In the genomic region with DNA sequence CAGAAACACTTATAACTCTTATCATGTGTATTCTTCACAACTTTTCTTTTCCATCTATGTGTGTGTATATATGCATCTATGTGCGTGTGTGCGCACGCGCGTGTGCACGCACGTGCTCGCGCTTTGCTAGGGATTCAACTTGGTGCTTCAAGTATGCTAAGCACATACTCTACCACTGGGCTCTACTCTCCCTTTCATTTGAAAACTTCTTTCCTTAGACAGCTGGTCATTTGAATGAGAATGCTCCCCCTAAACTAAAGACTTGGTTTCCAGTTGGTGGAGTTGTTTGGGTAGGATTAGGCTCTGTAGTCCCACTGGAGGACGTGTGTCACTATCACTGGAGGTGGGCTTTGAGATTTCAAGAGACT, we compare ENCODE assay signal across 24 mouse cellular contexts. TPM values are rescaled to one million over a fixed set of nuclear protein-coding genes. Genes with fewer than 3 reads are reported as not detected.
DNase-seq lines count a peak whose midpoint lies in the region; ATAC-seq and TF ChIP-seq lines count a peak whose summit lies in the region.
"Had no signal": no experiment of that assay in that cellular context is flagged by ENCODE, and none has a peak within 500 bp of the region (broad histone marks: within the 10 kb centered on the region; RNA-seq: fewer than 3 reads in every experiment).

No protein-coding gene starts in this region.

- DNase-seq in hindbrain, embryonic 11.5 days (ENCODE audit: low spot score): peak; percentile 12
- DNase-seq in midbrain, embryonic 14.5 days: peak; percentile 26
- DNase-seq in ES-CJ7 (ENCODE audit: low read depth, low spot score): peak; percentile 19
- DNase-seq in ovary, adult 18-20 months (ENCODE audit: low spot score): no peak
- DNase-seq in B cell, adult 2 months: no peak
- DNase-seq: adrenal gland, postnatal 10 days; cerebellum, adult 9-10 months; heart, postnatal 4 days; kidney, postnatal 36 days; layer of hippocampus, postnatal 36 days; lung, postnatal 4 days; right cerebral cortex, postnatal 14 days; spleen, adult 18-20 months had no signal

- H3K4me1 ChIP-seq in hindbrain, embryonic 11.5 days (replicated peaks; ENCODE audit: control insufficient read depth, insufficient read depth, low read length): peaks cover 3% of the 10 kb centered on the region; the same call in 1 of the 2 replicates
- peaks cover 6% of the 10 kb centered on the region for H3K4me1 ChIP-seq in hindbrain, embryonic 12.5 days
- H3K4me1 ChIP-seq in midbrain, embryonic 14.5 days (ENCODE audit: control insufficient read depth, insufficient read depth, low read length): 0 out of 2 replicates have a peak, but pooled peaks cover 3% of the 10 kb centered on the region
- H3K4me1 ChIP-seq in midbrain, embryonic 13.5 days (replicated peaks): peaks cover 8% of the 10 kb centered on the region
- H3K4me1 ChIP-seq in bone marrow, adult 2 months (ENCODE audit: control insufficient read depth, insufficient read depth, low read length): peaks cover 4% of the 10 kb centered on the region

- no peaks in the 10 kb centered on the region for H3K36me3 ChIP-seq in hindbrain, embryonic 11.5 days (ENCODE audit: control insufficient read depth, insufficient read depth, low read length)
- no peaks in the 10 kb centered on the region for H3K36me3 ChIP-seq in hindbrain, embryonic 12.5 days
- no peaks in the 10 kb centered on the region for H3K36me3 ChIP-seq in midbrain, embryonic 14.5 days (ENCODE audit: control insufficient read depth, insufficient read depth, low read length)
- H3K36me3 ChIP-seq in midbrain, embryonic 13.5 days: no peaks in the 10 kb centered on the region
- H3K36me3 ChIP-seq: embryonic facial prominence, embryonic 10.5 days; G1E; heart, embryonic 15.5 days; intestine, embryonic 15.5 days; kidney, embryonic 15.5 days; limb, embryonic 12.5 days had no signal

- 89% methylated on average over 10 of the region's 10 CpGs for WGBS in hindbrain, embryonic 11.5 days
- WGBS in hindbrain, embryonic 12.5 days: 83% methylated on average over 10 of the region's 10 CpGs
- 65% methylated on average over 10 of the region's 10 CpGs for whole genome bisulfite sequencing in midbrain, embryonic 14.5 days
- 63% methylated on average over 10 of the region's 10 CpGs for WGBS in midbrain, embryonic 13.5 days
- 90% methylated on average over 10 of the region's 10 CpGs for whole genome bisulfite sequencing in bone marrow, adult 2 months

- H3K4me3 ChIP-seq in hindbrain, embryonic 11.5 days (ENCODE audit: low read depth, low read length): no peak overlapping the region
- H3K4me3 ChIP-seq in hindbrain, embryonic 12.5 days: no peak overlapping the region
- H3K4me3 ChIP-seq in midbrain, embryonic 14.5 days (replicated peaks; ENCODE audit: low read depth, low read length): no peak overlapping the region
- no peak overlapping the region for H3K4me3 ChIP-seq in midbrain, embryonic 13.5 days (replicated peaks)
- H3K4me3 ChIP-seq in bone marrow, adult 2 months (replicated peaks; ENCODE audit: control insufficient read depth, low read depth, low read length): no peak overlapping the region
- H3K4me3 ChIP-seq: embryonic facial prominence, embryonic 10.5 days; heart, embryonic 15.5 days; intestine, embryonic 15.5 days; kidney, embryonic 15.5 days; limb, embryonic 12.5 days had no signal

- TF ChIP-seq CTCF in bone marrow, adult 2 months (IDR thresholded peaks at IDR 0.05; ENCODE audit: control insufficient read depth, insufficient read depth, low read length): no peak

- no peak overlapping the region for H3K4me2 ChIP-seq in hindbrain, embryonic 11.5 days (replicated peaks; ENCODE audit: low read depth, low read length)
- no peak overlapping the region for H3K4me2 ChIP-seq in hindbrain, embryonic 12.5 days (replicated peaks)
- H3K4me2 ChIP-seq in midbrain, embryonic 14.5 days (ENCODE audit: low read length): no peak overlapping the region
- no peak overlapping the region for H3K4me2 ChIP-seq in midbrain, embryonic 13.5 days (replicated peaks)
- H3K4me2 ChIP-seq: heart, embryonic 15.5 days; intestine, embryonic 15.5 days; kidney, embryonic 15.5 days; limb, embryonic 12.5 days had no signal

- no peak overlapping the region for H3K9ac ChIP-seq in hindbrain, embryonic 11.5 days (ENCODE audit: low read depth, low read length)
- no peak overlapping the region for H3K9ac ChIP-seq in hindbrain, embryonic 12.5 days
- no peak overlapping the region for H3K9ac ChIP-seq in midbrain, embryonic 14.5 days (replicated peaks; ENCODE audit: low read length)
- H3K9ac ChIP-seq in midbrain, embryonic 13.5 days (replicated peaks): no peak overlapping the region
- H3K9ac ChIP-seq: heart, embryonic 15.5 days; intestine, embryonic 15.5 days; kidney, embryonic 15.5 days; limb, embryonic 12.5 days; liver, embryonic 14.5 days had no signal

- TF ChIP-seq POLR2A in bone marrow, adult 2 months (IDR thresholded peaks at IDR 0.05; ENCODE audit: borderline replicate concordance, control insufficient read depth, low read depth, low read length): no peak

- no peaks in the 10 kb centered on the region for H3K9me3 ChIP-seq in hindbrain, embryonic 11.5 days (ENCODE audit: control insufficient read depth, low read length)
- no peaks in the 10 kb centered on the region for H3K9me3 ChIP-seq in hindbrain, embryonic 12.5 days (replicated peaks)
- no peaks in the 10 kb centered on the region for H3K9me3 ChIP-seq in midbrain, embryonic 14.5 days (ENCODE audit: control insufficient read depth, low read length)
- no peaks in the 10 kb centered on the region for H3K9me3 ChIP-seq in midbrain, embryonic 13.5 days
- H3K9me3 ChIP-seq: embryonic facial prominence, embryonic 10.5 days; G1E; heart, embryonic 15.5 days; intestine, embryonic 15.5 days; kidney, embryonic 15.5 days; limb, embryonic 12.5 days had no signal

- no peak overlapping the region for H3K27ac ChIP-seq in hindbrain, embryonic 11.5 days (ENCODE audit: low read depth, low read length)
- H3K27ac ChIP-seq in hindbrain, embryonic 12.5 days: no peak overlapping the region
- no peak overlapping the region for H3K27ac ChIP-seq in midbrain, embryonic 14.5 days (replicated peaks; ENCODE audit: low read depth, low read length)
- H3K27ac ChIP-seq in midbrain, embryonic 13.5 days: no peak overlapping the region
- H3K27ac ChIP-seq in bone marrow, adult 2 months (ENCODE audit: control insufficient read depth, insufficient read depth, low read depth, low read length, poor library complexity): peak overlapping the region; percentile 50; the same call in 1 of the 2 replicates
- H3K27ac ChIP-seq: embryonic facial prominence, embryonic 10.5 days; heart, embryonic 15.5 days; intestine, embryonic 15.5 days; kidney, embryonic 15.5 days; limb, embryonic 12.5 days; liver, embryonic 14.5 days had no signal

- H3K27me3 ChIP-seq in hindbrain, embryonic 11.5 days (ENCODE audit: control insufficient read depth, insufficient read depth, low read length): no peaks in the 10 kb centered on the region
- no peaks in the 10 kb centered on the region for H3K27me3 ChIP-seq in hindbrain, embryonic 12.5 days
- H3K27me3 ChIP-seq in midbrain, embryonic 14.5 days (ENCODE audit: control insufficient read depth, insufficient read depth, low read length): no peaks in the 10 kb centered on the region
- H3K27me3 ChIP-seq in midbrain, embryonic 13.5 days: no peaks in the 10 kb centered on the region; the same call in 1 of the 2 replicates
- H3K27me3 ChIP-seq: heart, embryonic 15.5 days; intestine, embryonic 15.5 days; kidney, embryonic 15.5 days had no signal

- ATAC-seq in hindbrain, embryonic 11.5 days (ENCODE audit: low FRiP score): no peak
- no peak for ATAC-seq in hindbrain, embryonic 12.5 days (ENCODE audit: low FRiP score)
- ATAC-seq in midbrain, embryonic 14.5 days (ENCODE audit: low FRiP score, low TSS enrichment): no peak
- no peak for ATAC-seq in midbrain, embryonic 13.5 days
- ATAC-seq: hindbrain, embryonic 16.5 days; intestine, embryonic 15.5 days had no signal

RNA-seq across cellular contexts. Expression of a gene that starts 52.2 kb away (rescaled TPM):
- 13.3 and 17.4 TPM in 2 replicates for polyA plus RNA-seq in hindbrain, embryonic 11.5 days (2014; fragmentation: Nextera tagmentation; extraction: Ambion mirVana)
- polyA plus RNA-seq in hindbrain, embryonic 12.5 days (2016; fragmentation: Nextera tagmentation; extraction: Ambion mirVana): 11.4 and 15.1 TPM in 2 replicates
- 15.1 and 15.2 TPM in 2 replicates for polyA plus RNA-seq in midbrain, embryonic 14.5 days (2014; fragmentation: Nextera tagmentation; extraction: Ambion mirVana)
- 10.0 and 11.3 TPM in 2 replicates for polyA plus RNA-seq in midbrain, embryonic 13.5 days (2015; fragmentation: Nextera tagmentation; extraction: Ambion mirVana)
- polyA plus RNA-seq in bone marrow, adult 2 months (2011; ENCODE audit: insufficient read depth, insufficient read length, low replicate concordance, missing spikeins): 26.2 and 35.6 TPM in 2 replicates

Comparison
In these comparisons a context has a peak if more than half of its experiments do, and no peak if none do; other contexts are left out.
1. DNase-seq: peak in hindbrain, embryonic 11.5 days (single experiment), midbrain, embryonic 14.5 days (single experiment) and ES-CJ7 (single experiment); none in ovary, adult 18-20 months (single experiment) and B cell, adult 2 months (0 of 2).